ENCODE assay signal across 15 mouse cellular contexts in the genomic region with DNA sequence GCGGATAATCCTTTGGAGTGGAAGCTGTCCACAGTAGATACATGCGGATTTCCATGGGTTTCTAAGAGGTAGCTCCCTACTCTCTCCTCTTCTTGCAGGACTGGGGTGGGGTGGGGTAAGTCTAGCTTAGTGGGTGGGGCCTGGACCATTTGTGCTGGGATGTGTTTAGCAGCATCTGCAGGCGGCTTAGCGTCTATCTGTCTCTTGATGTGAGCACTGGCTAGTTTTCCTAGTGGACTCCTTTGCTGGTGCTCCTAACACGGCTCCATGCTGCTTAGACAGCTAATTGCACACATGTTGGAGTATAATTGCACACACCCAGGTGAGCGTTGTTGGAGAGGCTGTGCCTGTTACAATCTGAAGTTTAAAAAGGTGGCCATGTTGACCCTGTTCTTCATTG.
"Had no signal": no experiment of that assay in that cellular context is flagged by ENCODE, and none has a peak within 500 bp of the region (broad histone marks: within the 10 kb centered on the region; RNA-seq: fewer than 3 reads in every experiment).

No protein-coding gene starts in this region.

- H3K27ac ChIP-seq: neural tube, embryonic 13.5 days; neural tube, embryonic 15.5 days; stomach, embryonic 15.5 days; stomach, postnatal 0 days had no signal

- H3K4me2 ChIP-seq: neural tube, embryonic 13.5 days; neural tube, embryonic 15.5 days; stomach, embryonic 15.5 days had no signal

- H3K9me3 ChIP-seq: neural tube, embryonic 13.5 days; neural tube, embryonic 15.5 days; stomach, embryonic 15.5 days had no signal

- H3K36me3 ChIP-seq: neural tube, embryonic 13.5 days; neural tube, embryonic 15.5 days; stomach, embryonic 15.5 days had no signal

- H3K4me3 ChIP-seq: neural tube, embryonic 13.5 days; neural tube, embryonic 15.5 days; stomach, embryonic 15.5 days had no signal

- H3K4me1 ChIP-seq: stomach, embryonic 15.5 days had no signal

- DNase-seq: right cerebral cortex, adult 18-20 months; right cerebral cortex, postnatal 14 days; right cerebral cortex, postnatal 25 days; right cerebral cortex, postnatal 4 days; spleen, adult 18-20 months; thymus, adult 18-20 months; thymus, adult 2 months; thymus, postnatal 14 days; thymus, postnatal 25 days; thymus, postnatal 36 days; thymus, postnatal 4 days had no signal

- H3K9ac ChIP-seq: neural tube, embryonic 13.5 days; neural tube, embryonic 15.5 days; stomach, embryonic 15.5 days had no signal

- H3K27me3 ChIP-seq: neural tube, embryonic 13.5 days; neural tube, embryonic 15.5 days; stomach, embryonic 15.5 days had no signal
